Mouse (Mus musculus) stomach, postnatal 0 days (tissue): ENCODE results near the gene Entpd8.

Experiments
- CTCF ChIP-seq: IDR thresholded peaks from 2 replicates; pipeline ENCODE4 v1.5.1; 2016; ENCODE audit warnings: antibody characterized with exemption, low read depth, mild to moderate bottlenecking, moderate library complexity
- EP300 ChIP-seq: optimal IDR thresholded peaks from 2 replicates; pipeline ENCODE3; 2016; ENCODE audit warnings: antibody characterized with exemption

GRCm38 (mm10) chr2:25127206-25127605 is 47.1 kb downstream of the Entpd8 start:
- TF ChIP-seq EP300, result no peak
- peak; percentile 90 for TF ChIP-seq CTCF
